Mouse (Mus musculus): ENCODE measurements around the gene Tmem79.

DNA sequence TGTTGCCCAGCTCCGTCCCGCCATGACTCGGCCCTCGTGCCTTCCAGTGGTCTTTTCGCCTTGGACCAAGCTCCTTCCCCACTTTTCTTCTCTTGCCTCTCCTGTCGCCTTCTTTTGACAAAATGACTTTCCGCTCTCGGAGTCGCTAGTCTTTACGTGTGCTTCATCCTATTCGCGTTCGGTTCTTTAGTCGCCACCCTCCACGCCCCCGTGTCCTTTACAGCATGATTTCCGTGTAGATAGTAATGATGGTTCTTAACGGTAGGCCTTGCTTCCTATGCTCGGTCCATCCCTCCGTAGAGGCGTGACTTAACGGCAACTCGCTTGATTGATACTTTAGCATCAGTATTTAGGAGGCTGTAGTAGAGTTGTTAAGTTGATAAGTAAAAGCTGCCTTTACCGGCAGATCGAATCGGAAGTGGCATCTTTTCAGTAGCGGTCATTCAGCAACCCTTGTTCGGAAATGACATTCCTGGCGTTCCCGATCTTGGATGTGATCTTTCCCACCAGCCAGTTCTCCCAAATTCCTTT is 38.6 kb downstream of the Tmem79 start:
- TF ChIP-seq POLR2A (IDR thresholded peaks at IDR 0.05; ENCODE audit: insufficient read depth, low read length) (no peak), CTCF (IDR thresholded peaks at IDR 0.05; ENCODE audit: low read depth, low read length) (no peak)
